Mouse (Mus musculus) mouse embryonic stem cell (cell line): ENCODE measurements around the gene Myrfl.

ENCODE experiments used
- in situ Hi-C, 2 experiments: fragments of 300-500 bp; cut with MboI; formaldehyde crosslinking; loops; 1 replicate in 1 of 2; 3 replicates in 1 of 2; pipeline ENCODE4 v1.14.3; 2019 to 2020; ENCODE audit warnings: low sequenced_read_pairs in 2 of 2, low pct_unique_long_range_greater_than_20kb in 1 of 2, mixed read lengths in 1 of 2; ENCODE audit not compliant: unreplicated experiment in 1 of 2

Myrfl gene

DNA sequence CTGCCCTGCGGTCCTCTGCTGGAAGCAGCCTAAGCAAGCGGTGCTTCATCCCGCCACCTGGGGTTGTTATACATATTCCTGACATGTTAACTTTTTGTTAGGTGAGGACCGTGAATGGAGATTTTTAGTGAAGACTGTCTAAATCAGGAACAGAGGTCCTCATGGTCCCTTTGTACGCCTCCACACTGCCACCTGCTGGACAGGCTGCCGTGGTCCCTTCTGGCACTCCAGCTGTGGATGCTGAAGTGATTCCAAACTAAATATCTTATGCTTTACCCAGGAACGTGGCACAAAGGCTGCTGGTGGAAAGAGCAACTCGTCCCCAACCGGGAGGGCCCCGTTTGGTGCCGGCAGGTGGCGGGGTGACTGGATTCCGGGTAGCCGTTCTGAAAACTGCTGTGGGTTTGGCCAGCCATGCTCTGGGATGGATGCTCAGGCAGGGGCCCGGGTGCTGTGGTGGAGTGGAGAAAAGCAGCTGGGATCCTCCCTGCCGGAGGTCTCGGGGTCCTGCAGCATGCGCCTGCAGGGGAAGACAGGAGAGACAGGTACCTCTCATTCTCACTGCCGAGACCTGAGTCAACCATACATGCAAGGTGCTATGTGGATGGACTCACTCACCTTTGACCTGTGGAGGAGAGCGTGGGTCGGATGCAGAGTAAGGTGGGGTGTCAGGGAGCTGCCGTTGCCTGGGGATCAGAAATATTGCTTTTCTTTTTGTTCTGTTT lies 47.8 kb downstream of the Myrfl start:
- in situ Hi-C loops = no loop called here

DNA sequence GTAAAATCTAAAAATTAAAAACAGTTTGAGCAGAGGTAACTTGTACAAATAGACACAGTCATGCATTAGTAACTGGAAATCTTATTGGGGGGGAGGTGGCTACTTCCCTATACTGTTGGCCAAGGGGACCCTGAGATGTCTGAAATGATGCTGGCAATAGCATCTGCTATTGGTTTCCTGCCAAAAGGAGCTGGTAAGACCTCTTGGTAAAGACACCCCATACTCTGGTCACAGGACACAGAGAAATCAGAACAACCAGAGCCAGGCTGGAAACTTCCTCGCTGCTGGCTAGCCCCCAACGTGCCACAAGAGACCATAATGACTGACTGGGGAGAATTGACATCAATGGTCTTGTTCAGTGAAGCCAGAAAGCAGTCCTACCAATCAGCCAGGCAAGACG lies 55.2 kb downstream of the Myrfl start:
- in situ Hi-C loops = no loop called here

DNA sequence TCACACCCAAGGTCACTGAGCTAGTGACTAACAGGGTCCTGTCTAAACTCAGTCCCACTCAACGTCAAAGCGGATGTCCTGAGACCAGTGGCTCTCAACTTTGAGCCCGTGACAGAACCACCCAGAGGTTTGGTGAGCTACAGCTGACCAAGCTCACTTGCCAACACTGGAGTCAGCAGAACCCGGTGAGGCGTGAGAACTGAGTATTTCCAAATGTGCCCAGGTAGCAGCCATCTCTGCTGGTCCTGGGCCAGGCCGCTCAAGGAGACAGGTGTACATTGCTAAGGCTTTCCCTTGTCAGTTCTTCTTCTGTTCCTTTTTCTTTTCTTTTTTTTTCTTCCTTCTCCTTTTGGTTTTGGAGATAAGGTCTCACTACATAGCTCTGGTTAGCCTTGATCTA lies 66.0 kb downstream of the Myrfl start:
- in situ Hi-C loops = no loop called here

DNA sequence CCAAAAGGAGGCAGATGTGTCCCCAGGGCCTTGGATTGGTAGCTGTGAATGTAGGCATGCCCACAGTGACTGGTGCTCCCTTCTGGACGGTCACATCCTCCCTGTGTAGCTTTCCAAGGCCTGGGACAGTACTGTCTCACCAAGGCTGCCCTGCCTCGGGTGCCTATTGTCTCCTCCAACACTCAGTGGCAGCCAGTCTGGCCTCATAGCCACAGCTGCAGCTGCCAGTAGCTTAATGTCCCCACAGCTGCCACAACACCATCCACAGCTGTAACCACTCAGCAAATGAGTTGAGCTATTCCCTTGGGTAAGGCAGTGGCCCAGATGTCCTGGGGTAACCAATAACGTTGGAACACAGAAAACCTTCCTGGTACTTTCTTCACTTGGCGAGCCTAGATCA lies 68.6 kb downstream of the Myrfl start:
- in situ Hi-C loops = no loop called here

DNA sequence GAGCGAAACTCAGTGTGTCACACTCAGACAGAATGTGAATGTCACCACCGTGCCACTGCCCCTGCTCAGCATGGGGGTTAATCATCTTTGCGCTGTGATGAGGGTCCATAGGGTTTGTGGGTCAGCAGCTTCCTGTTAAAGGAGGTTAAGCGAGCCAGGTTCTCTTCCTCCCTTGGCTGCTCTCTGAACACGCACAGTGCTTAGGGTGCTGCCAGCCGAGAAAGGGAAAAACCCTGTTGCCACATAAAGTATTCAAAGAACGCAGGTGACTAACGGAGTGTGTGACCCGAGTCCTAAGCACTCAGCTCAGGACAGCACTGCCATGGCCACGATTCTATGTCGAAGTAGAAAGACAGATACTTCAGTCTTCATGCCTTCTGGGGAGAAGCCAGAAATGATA lies 69.4 kb downstream of the Myrfl start:
- in situ Hi-C loops = no loop called here

DNA sequence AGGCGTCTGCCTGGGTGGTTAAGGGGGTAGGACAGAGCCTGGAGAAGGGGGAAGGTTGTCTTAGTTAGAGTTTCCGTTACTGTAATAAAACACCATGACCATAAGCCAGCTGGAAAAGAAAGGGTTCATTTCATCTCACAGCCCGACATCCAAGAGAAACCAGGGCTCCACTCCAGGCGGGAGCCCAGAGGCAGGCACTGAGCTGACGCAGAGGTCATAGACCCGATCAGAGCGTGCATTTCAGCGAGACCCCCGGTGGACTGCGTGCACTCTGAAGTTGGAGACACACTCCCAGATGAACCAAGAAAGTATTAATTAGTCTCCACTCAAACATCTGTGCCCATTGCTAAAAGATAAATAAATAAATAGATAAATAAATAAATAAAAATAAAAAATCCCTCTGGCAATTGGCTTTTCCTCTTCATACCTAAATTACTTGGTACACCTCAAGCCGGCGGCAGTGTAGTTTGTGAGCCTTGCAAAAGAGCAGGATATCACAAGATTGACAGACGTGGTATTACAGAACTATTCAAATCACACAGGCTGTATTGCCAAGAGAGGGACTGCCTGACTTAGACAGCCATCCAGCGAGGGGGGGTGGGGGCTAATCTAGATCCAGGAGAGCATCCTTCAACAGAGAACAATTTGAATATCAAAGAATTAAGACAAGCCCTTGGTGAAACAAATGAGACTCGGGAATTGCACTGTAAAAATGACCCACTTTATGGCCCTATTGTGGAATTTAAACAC lies 81.2 kb downstream of the Myrfl start:
- in situ Hi-C loops = no loop called here

DNA sequence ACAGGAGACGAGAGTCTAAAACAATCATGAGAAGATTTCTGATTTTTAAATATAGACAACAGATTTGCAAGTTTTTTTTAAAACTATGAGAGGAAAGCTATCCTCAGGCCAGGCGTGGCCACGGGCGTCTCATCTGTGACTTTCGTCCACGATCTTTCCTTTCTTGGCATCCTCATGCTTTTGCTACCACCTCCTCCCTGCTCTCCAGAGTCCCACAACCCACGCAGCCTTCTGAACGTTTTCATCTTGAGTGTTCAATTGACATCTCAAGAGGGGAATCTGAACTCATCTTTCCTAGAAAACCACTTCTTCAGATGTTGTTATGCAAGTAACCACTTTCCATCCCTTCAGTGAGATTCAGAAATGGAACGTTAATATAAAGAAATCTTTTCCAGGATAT lies 83.6 kb downstream of the Myrfl start:
- in situ Hi-C loops = no loop called here

DNA sequence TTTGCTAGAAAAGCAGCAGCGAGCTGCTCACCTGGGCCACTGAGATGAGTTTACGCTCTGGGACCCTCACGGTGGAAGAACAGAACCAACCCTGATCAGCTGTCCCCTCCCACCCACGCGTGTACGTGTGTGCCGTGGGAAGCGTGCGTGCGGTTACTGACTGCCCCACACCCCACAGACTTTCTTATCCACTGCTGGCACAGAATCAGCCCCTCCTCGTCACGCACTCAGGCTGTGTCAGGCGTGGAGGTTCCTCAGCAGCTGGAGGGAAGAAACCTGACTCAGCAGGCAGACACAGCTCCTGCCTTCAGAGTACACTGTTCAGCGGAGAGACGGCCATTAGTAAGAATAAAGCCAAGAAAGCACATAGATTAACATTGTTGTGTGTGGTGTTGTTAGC lies 86.0 kb downstream of the Myrfl start:
- in situ Hi-C loops = no loop called here

DNA sequence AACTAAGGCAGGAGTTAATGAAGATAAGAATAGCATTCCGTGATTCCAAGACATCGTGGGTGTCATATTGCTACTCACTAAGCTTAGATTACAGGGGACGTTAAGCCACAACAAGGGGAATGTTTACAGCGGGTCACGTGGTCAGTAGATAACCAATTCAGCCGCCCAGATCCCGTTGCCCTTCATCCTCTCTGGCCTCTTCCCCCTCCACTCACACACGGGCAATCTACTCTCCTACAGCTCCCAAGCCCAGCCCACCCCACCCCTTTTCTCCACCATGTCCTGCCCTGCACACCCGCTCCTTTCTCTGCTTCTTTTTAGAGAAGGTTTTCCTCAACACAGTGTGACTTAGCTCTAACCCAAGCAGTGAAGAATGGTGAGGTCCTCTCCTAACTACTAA lies 87.3 kb downstream of the Myrfl start:
- in situ Hi-C loops = no loop called here

DNA sequence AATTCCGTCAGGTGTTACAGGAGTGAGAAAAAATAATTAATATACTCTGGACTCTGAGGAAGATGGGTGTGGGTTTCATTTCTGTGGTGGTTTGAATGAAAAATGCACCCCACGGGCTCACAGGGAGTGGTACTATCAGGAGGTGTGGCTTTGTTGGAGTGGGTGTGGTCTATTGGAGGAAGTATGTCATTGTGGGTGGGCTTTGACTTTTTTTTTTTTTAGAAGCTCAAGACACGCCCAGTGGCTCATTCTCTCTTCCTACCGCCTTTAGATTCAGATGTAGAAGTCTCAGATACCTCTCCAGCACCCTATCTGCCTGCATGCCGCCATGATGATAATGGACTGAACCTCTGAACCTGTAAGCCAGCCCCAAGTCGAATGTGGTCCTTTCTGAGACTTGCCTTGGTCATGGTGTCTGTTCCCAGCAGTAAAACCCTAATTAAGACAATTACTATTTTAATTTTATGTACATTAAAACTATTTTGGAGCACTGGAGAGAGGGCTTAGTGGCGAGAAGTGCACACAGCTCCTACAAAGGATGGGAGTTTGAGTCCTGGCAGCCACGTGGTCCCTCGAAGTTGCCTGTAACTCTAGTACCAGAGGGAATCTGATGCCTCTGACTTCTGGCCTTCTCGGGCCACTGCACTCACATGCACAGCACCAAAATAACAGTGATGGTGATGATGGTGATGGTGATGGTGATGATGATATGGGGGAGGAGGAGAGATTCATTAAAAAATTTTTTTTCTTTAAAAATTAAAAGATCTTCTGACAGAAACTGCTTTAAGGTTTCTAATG lies 88.0 kb downstream of the Myrfl start:
- in situ Hi-C loops = no loop called here

DNA sequence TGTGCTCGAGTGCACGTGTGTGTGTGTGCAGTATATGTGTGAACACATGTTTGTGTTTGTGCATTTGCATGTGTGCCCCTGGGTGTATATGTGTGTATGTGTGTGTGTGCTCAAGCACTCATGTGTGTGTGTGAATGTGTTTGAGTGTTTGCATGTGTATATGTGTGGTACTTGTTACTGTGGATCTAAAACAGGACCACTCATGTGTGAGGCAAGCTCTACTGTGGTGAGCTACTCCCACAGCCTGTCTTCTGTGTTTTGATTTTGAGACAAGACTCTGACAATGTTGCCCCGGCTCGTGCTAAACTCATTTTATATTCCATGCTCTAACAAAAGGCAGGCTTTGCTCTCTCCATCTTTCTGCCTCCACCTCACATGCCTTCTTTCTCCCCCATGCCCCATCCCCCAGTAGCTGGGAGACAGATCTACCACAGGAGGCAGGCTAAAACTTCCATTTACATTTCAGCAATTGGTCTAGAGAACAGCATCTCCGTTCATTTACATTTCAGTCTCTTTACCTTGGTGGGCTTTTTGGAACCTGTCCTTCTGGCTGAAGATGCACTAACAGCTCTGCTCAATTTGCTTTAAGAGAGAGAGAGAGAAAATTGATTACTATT lies 94.4 kb downstream of the Myrfl start:
- in situ Hi-C loops = no loop called here

DNA sequence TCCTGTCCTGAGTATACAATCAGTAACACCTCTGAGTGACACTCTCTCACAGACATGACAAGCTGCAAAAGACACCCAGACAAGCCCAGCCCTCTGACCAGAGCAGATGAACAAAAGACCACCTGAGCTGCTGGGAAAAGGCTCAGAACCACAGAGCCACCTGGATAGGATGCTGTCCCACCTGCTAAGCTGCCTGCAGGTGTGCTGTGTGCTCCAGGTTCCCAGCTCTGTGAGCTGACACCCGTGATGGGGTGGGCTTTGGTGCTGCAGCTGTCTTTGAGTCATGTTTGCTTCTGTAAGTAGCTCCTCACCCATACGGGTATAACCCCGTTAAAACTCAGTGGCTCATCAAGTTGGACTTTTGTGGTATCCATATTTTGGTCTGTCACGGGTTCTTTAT lies 95.4 kb downstream of the Myrfl start:
- in situ Hi-C loops = no loop called here

DNA sequence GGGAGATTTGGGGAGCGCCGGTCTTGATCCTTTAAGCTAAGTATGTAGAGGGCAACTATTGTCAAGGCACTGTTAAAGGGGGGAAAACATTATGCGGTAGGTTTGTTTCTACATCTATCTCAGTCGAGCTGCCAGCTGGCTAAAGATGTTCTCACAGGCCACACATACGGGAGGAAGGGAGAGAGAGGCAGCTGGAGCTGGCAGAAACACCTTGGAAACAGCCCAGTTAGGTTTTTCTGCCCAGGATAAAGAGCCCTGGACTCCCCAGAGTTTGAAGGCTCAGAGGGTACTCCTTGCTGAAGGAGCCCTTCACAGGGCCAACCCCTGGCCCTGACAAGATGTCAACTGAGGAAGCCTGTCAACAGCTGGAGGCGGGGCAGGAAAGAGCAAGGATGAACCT lies 100.7 kb downstream of the Myrfl start:
- in situ Hi-C loops = no loop called here

DNA sequence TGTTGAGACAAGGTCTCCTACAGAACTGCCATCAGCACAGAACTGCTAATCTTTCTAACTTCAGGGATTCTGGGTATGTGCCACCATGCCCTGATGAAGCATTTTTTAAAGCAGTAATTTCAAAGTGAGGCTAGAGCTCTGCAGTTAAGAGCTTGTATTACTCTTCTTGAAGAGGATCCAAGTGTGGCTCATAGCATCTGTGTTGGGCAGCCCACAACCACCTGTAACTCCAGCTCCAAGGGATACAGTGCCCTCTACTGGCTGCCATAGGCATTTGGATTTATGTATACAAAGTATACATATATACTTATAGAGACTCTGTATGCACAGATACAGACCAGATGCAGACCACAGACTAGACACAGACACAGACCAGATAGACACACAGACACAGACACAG lies 107.6 kb downstream of the Myrfl start:
- in situ Hi-C loops = loop anchor here in 1 of 2 experiments (10.0 kb wide), 1 partner anchor 344 kb away; no protein-coding TSS in a partner anchor

DNA sequence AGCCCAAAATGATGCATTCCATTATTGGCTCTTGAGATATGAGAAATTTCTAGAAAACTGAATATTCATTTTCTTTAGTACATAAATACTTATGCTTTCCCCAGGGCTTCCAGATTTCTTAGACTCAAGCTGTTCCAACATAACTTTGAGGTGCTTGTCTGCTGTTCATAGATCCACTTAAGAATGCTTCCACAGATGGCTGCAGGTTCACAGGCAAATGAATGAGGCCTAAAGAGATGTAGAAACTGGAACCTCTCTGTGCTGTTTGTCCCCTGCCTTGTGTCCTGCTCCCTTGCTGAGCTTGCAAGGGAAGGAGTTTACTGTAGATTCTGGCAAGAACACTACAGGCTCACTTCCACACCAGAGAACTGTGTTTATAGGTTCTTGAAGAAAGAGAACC lies 108.3 kb downstream of the Myrfl start:
- in situ Hi-C loops = loop anchor here in 1 of 2 experiments (10.0 kb wide), 1 partner anchor 344 kb away; no protein-coding TSS in a partner anchor

DNA sequence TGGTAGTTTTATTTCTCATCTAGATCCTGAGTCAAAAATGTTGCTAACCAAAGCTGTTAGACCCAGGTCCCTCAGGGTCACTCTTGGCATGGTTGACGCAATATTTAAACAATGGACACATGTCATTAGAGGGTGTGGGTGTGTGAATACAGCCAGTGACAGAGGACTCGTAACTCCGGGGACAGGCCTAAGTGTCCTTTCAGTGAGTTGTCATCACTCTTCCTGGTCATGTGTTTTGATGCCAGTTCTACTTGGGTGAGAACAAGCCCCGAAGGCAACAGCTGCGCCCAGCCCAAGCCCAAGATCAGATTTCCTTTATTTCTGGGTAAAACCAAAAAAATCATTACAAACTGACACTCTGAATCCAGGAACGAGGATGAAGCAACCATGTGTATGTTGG lies 112.6 kb downstream of the Myrfl start:
- in situ Hi-C loops = loop anchor here in 1 of 2 experiments (10.0 kb wide), 1 partner anchor 339 kb away; no protein-coding TSS in a partner anchor

DNA sequence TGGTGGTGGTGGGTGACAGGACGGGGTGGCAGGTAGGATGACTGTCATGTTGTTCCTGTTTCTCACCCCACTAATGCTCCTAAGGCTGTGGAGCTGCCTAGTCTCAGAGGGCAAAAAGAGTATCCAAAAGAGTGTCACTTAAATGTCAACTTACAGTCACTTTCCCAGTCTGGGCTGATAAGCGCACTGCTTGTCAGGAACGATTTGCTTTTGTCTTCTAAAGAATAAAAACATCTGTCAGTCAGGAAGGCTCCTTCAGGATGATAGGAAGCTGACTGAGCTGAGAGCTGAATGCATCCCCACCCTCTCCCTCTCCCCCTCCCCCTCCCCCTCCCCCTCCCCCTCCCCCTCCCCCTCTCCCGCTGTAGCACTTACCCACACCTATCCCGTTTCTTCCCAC lies 113.7 kb downstream of the Myrfl start:
- in situ Hi-C loops = loop anchor here in 1 of 2 experiments (10.0 kb wide), 1 partner anchor 338 kb away; no protein-coding TSS in a partner anchor

DNA sequence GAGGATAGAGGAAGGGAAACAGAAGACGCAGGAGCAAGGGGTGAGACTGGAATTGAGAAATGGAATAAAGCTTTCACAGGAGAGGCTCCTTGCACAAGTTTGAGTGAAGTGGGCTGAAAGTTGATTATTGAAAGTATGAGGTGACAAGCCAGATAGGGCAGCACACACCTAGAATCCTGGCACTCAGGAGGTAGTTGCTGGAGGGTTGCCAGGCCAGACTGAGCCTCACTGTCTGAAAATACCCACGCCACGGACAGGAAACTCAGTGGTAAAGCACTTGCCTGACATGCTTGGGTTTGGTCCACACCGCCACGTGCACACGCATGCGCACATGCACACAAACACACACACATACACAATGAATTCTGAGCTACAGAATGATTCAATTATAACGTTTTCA lies 118.8 kb downstream of the Myrfl start:
- in situ Hi-C loops = no loop called here

DNA sequence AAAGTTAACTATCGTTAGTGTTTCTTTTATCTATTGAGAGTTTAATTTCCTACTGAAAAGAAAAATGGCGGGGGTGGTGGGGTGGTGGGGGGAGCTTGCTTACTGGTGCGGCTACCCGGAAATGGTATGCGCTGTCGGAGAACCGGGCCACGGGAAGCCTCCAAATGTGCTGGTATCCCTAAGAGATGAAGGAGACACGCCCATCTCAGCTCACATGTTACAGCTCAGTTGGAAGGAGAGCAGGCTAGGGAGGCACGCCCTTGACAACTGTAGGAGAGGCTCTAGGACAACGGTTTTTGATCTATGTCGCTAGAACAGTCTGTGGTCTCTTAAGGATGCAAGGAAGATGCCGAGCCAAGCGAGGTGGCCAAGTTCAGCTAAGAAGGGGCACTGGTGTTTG lies 119.9 kb downstream of the Myrfl start:
- in situ Hi-C loops = no loop called here
